Mouse (Mus musculus) lung, postnatal 0 days (tissue): ENCODE data around the gene Spp1.

ENCODE experiments used
- CTCF ChIP-seq: IDR thresholded peaks from 2 replicates; pipeline ENCODE4 v1.5.1; 2016; ENCODE audit warnings: antibody characterized with exemption, mild to moderate bottlenecking
- EP300 ChIP-seq: IDR thresholded peaks from 2 replicates; pipeline ENCODE4 v1.6.1; 2016; ENCODE audit warnings: antibody characterized with exemption, mild to moderate bottlenecking, control low read depth

- no peak for TF ChIP-seq CTCF
- no peak for TF ChIP-seq EP300
Measured at GRCm38 (mm10) chr5:104408549-104408948, 26.4 kb upstream of the Spp1 start.
